Mouse (Mus musculus) common myeloid progenitor, adult 5-6 weeks (primary cell): ENCODE results near the gene Tmem223. TPM values are rescaled to one million over a fixed set of nuclear protein-coding genes. Genes with fewer than 3 reads are reported as not detected.
"Not testable (repeated sequence)": the region's sequence is repeated elsewhere in the genome, so short reads cannot be mapped to it uniquely, and the experiment has no call there.

Source experiments
- ATAC-seq: replicated peaks from 2 replicates; pipeline ENCODE4 v1.8.0; 2016; ENCODE audit warnings: low read depth, mild to moderate bottlenecking, moderate TSS enrichment, inconsistent platforms; ENCODE audit not compliant: poor library complexity, severe bottlenecking
- total RNA-seq: library from RNA; stranded (forward); fragments of 200-1000, 187-1606 nt; gene quantifications from 2 replicates; pipeline ENCODE4 v1.2.3, GENCODE M21; 2017

Gene Tmem223
- 36.9 and 48.2 TPM in 2 replicates for total RNA-seq

- peak; percentile 66 for ATAC-seq
These were observed at the start of gene Tmem223 for GRCm38 (mm10) chr19:8770567-8771270. Tmem223 (plus strand) TSS chr19:8770996.

- ATAC-seq, result no peak
These were observed 49.4 kb upstream of the Tmem223 start for GRCm38 (mm10) chr19:8721378-8721777.

- no peak for ATAC-seq
These were observed 48.8 kb upstream of the Tmem223 start for GRCm38 (mm10) chr19:8722021-8722420.

- no peak for ATAC-seq
These were observed 48.3 kb upstream of the Tmem223 start for GRCm38 (mm10) chr19:8722559-8722906.

GRCm38 (mm10) chr19:8722907-8723573 lies 47.8 kb upstream of the Tmem223 start, which contains the start of gene Slc3a2:
Slc3a2 (minus strand) TSS chr19:8723369.
- ATAC-seq, result peak; percentile 84

GRCm38 (mm10) chr19:8723574-8724346 lies 47.0 kb upstream of the Tmem223 start:
- no peak for ATAC-seq

GRCm38 (mm10) chr19:8724392-8724791 lies 46.4 kb upstream of the Tmem223 start:
- no peak for ATAC-seq

GRCm38 (mm10) chr19:8725081-8725613 lies 45.6 kb upstream of the Tmem223 start:
- ATAC-seq, result no peak

- no peak for ATAC-seq
These were observed 44.0 kb upstream of the Tmem223 start for GRCm38 (mm10) chr19:8726609-8727390.

GRCm38 (mm10) chr19:8727495-8728114 lies 43.2 kb upstream of the Tmem223 start:
- no peak for ATAC-seq

GRCm38 (mm10) chr19:8728335-8729099 lies 42.3 kb upstream of the Tmem223 start:
- ATAC-seq, result not testable (repeated sequence)

- ATAC-seq, result no peak
These were observed 36.5 kb upstream of the Tmem223 start for GRCm38 (mm10) chr19:8734334-8734733.

- peak; percentile 97 for ATAC-seq
These were observed 35.2 kb upstream of the Tmem223 start, which contains the start of gene Wdr74 for GRCm38 (mm10) chr19:8735389-8736159. Wdr74 (plus strand) TSS chr19:8735827.

GRCm38 (mm10) chr19:8736160-8736467 lies 34.7 kb upstream of the Tmem223 start:
- ATAC-seq, result no peak

GRCm38 (mm10) chr19:8738911-8739310 lies 31.9 kb upstream of the Tmem223 start:
- ATAC-seq, result no peak

GRCm38 (mm10) chr19:8739646-8740045 lies 31.1 kb upstream of the Tmem223 start:
- ATAC-seq, result no peak

- no peak for ATAC-seq
These were observed 30.2 kb upstream of the Tmem223 start, which contains the start of gene 1700092M07Rik for GRCm38 (mm10) chr19:8740603-8741002. 1700092M07Rik (plus strand) TSS chr19:8740718.
